Mouse (Mus musculus): ENCODE measurements around the gene Pced1a. TPM values are rescaled to one million over a fixed set of nuclear protein-coding genes. Genes with fewer than 3 reads are reported as not detected.
A peak's percentile ranks its signal among the peaks of the same experiment; 100 is the strongest.

The Pced1a gene
- polyA plus RNA-seq, 1 experiment from 2014 or later: 11.8 TPM

GRCm38 (mm10) chr2:130432157-130432556, 7.7 kb upstream of the Pced1a start:
- H3K4me2 ChIP-seq (replicated peaks): no peak overlapping the region
- H3K36me3 ChIP-seq: peaks cover 11% of the 10 kb centered on the region; the same call in 1 of the 2 replicates
- H3K9me3 ChIP-seq: no peaks in the 10 kb centered on the region
- no peak overlapping the region for H3K27ac ChIP-seq
- H3K9ac ChIP-seq: no peak overlapping the region
- no peaks in the 10 kb centered on the region for H3K27me3 ChIP-seq (replicated peaks)
- no peaks in the 10 kb centered on the region for H3K4me1 ChIP-seq
- no peak for ATAC-seq (ENCODE audit: low FRiP score, low read depth)
- H3K4me3 ChIP-seq: no peak overlapping the region
- 86% methylated on average over 3 of the region's 3 CpGs for WGBS

DNA sequence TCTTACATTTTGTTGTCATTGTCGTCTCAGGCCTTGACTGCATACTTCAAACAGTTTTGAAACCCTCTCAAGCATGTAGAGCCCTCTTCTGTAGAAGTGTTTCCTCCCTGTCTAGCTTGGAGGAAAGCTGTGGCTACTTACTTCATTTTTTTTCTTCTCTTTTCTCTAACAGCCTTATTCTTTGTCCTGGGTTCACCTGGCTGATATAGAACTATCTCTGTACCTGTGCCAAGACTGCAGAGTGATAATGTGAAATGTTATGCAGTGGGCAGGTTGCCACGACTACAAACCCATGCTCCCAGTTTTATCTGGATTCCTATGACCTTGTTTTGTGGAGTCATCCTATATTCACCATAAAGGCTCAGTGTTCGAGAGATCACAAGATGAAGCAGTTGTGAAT, 6.0 kb upstream of the Pced1a start:
- peaks cover 11% of the 10 kb centered on the region; the same call in 1 of the 2 replicates for H3K36me3 ChIP-seq
- no peak overlapping the region for H3K27ac ChIP-seq
- H3K4me3 ChIP-seq: no peak overlapping the region
- no peaks in the 10 kb centered on the region for H3K27me3 ChIP-seq (replicated peaks)
- peaks cover under 1% of the 10 kb centered on the region for H3K4me1 ChIP-seq
- H3K4me2 ChIP-seq (replicated peaks): no peak overlapping the region
- no peak for ATAC-seq (ENCODE audit: low FRiP score, low read depth)
- no peaks in the 10 kb centered on the region for H3K9me3 ChIP-seq
- WGBS: 90% methylated on average over 3 of the region's 3 CpGs
- no peak overlapping the region for H3K9ac ChIP-seq

DNA sequence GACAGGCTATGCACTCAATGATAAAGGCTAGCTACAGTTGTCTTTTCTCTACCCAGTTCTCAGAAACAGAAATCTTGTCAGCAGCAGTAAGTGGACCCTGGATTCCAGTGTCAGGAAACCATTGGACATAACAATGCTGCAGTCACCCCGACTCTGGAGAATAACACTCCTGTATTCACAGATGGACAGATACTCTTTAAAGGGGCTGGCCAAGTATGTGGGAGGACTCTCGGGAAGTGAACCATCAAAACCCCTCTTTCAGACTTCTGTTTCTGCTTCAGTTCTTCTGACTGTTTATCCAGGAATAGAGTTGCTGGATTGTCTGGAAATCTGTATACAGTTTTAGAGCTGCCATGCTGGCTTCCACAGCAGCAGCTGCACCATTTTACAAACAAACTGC, 5.3 kb upstream of the Pced1a start:
- H3K9me3 ChIP-seq: no peaks in the 10 kb centered on the region
- no peak overlapping the region for H3K27ac ChIP-seq
- ATAC-seq (ENCODE audit: low FRiP score, low read depth): no peak
- H3K27me3 ChIP-seq (replicated peaks): no peaks in the 10 kb centered on the region
- WGBS: 77% methylated on average over 2 of the region's 2 CpGs
- peaks cover 7% of the 10 kb centered on the region for H3K4me1 ChIP-seq
- H3K4me2 ChIP-seq (replicated peaks): no peak overlapping the region
- H3K9ac ChIP-seq: no peak overlapping the region
- H3K4me3 ChIP-seq: no peak overlapping the region
- H3K36me3 ChIP-seq: peaks cover 11% of the 10 kb centered on the region; the same call in 1 of the 2 replicates

DNA sequence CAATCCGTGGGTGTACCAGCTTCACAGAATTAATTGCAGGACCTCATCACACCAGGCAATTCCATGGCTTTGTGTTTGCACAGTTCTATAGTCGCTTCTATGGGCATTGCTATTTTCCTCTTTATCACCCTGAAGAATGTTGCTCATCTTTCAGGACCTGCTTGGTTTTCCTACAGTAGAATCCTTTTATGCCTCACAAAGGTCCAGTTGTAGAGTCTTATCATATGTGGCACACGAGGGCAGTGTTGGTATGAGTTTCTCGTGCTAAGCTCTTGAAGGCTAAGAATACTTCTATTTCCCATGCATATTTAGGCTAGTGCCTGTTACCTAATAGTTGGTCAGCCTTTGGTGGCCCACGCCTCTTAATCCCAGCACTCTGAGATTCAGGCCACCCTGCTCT, 611 bp upstream of the Pced1a start:
- H3K9ac ChIP-seq: peak overlapping the region; percentile 77
- H3K27me3 ChIP-seq (replicated peaks): no peaks in the 10 kb centered on the region
- H3K9me3 ChIP-seq: no peaks in the 10 kb centered on the region
- peaks cover 22% of the 10 kb centered on the region for H3K4me1 ChIP-seq
- H3K27ac ChIP-seq: no peak overlapping the region
- no peaks in the 10 kb centered on the region for H3K36me3 ChIP-seq
- H3K4me2 ChIP-seq (replicated peaks): peak overlapping the region; percentile 72
- WGBS: 53% methylated on average over 5 of the region's 5 CpGs
- no peak for ATAC-seq (ENCODE audit: low FRiP score, low read depth)
- H3K4me3 ChIP-seq: peak overlapping the region; percentile 76

GRCm38 (mm10) chr2:130423397-130424125, 940 bp downstream of the Pced1a start:
- H3K4me1 ChIP-seq: peaks cover 22% of the 10 kb centered on the region

DNA sequence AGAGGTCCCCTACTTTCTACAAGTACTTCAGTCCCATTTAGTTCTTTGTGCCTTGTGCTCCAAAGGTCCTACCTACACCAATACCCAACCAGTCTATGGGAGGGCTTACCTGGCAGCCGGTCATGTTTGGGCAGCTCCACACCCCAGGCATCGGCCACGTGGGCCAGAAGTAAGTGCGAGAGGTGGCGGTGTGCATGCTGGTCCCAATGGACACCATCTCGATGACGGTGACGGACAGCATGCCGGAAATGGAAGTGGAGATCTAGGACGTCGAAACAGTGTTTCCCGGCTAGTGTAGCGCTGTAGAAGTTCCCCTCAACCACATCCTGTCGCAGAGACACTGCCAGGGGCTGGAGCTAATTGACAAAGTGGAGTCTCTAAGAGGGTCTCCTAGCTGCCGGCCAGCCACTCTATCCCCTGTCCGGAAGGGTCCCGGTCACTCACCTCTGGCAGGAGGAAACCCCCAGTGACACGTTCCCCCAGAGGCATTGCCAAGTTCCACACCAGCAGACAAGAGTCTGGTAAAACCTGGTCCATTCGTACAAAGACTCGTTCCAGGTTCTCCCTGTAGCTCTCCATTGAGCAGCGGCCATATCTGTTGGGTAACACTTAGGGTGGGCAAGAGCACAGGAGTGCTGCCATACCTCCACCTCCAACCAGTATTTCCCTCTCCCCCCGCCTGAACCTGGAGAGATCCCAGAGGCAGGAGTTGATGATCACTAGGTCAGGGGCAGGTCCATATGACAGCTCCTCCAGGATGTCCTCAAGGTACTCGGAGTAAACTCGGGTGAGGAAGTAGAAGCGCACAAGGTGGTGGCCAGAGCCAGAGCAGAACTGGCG, 2.5 kb downstream of the Pced1a start:
- no peak overlapping the region for H3K4me2 ChIP-seq (replicated peaks)
- no peak overlapping the region for H3K4me3 ChIP-seq
- 96% methylated on average over 26 of the region's 26 CpGs for WGBS
- H3K4me1 ChIP-seq: peaks cover 22% of the 10 kb centered on the region
- H3K27ac ChIP-seq: no peak overlapping the region
- H3K27me3 ChIP-seq (replicated peaks): no peaks in the 10 kb centered on the region
- H3K9ac ChIP-seq: no peak overlapping the region
- H3K9me3 ChIP-seq: no peaks in the 10 kb centered on the region
- no peak for ATAC-seq (ENCODE audit: low FRiP score, low read depth)
- H3K36me3 ChIP-seq: peaks cover 9% of the 10 kb centered on the region; the same call in 1 of the 2 replicates

More at GRCm38 (mm10) chr2:130423397-130424125, 940 bp downstream of the Pced1a start:
- Histone ChIP-seq H3K27ac (peak overlapping the region; percentile 70; the same call in 1 of the 2 replicates), H3K27me3 (replicated peaks) (no peaks in the 10 kb centered on the region), H3K9ac (peak overlapping the region; percentile 67), H3K4me3 (peak overlapping the region; percentile 76), H3K36me3 (peaks cover 6% of the 10 kb centered on the region; the same call in 1 of the 2 replicates), H3K4me2 (replicated peaks) (peak overlapping the region; percentile 72), H3K9me3 (no peaks in the 10 kb centered on the region)
- peak; percentile 80 for ATAC-seq (ENCODE audit: low FRiP score, low read depth)
- 17% methylated on average over 49 of the region's 49 CpGs for WGBS

DNA sequence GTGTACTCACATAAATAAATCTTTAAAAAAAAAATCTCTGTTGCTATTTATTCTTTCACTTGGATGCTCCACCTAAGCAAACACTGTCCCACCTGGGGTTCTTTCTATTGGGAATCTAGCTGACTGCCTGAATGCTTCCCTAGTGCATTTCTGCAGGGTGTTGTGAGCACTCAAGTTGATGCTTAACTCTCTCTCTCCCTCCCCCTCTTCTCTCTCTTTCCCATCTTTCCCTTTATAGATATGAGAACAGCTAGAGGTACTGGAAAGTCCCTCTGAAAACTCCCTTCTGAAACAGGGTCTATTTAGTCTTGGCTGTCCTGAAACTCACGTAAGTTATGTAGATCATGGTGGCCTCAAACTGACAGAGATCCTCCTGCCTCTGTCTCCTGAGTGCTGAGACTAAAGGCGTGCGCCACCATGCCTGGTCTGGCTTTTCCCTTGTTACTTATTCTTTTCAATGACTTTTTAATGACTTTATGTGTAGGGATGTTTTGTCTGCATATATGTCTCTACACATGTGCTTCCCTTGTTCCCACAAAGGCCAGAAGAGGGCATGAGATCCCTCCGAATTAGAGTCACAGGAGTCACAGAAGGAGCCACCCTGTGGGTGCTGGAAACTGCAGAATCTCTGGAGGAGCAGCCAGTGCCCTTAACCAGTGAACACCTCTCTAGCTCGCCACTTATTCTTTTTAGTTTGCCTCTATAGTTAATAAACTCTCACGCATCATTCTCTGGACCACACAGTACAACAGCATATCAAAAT, 10.2 kb downstream of the Pced1a start:
- Histone ChIP-seq H3K36me3 (peaks cover 9% of the 10 kb centered on the region; the same call in 1 of the 2 replicates), H3K9me3 (no peaks in the 10 kb centered on the region), H3K9ac (no peak overlapping the region), H3K27ac (no peak overlapping the region), H3K4me1 (peaks cover 6% of the 10 kb centered on the region; the same call in 1 of the 2 replicates), H3K4me2 (replicated peaks) (no peak overlapping the region), H3K4me3 (no peak overlapping the region), H3K27me3 (replicated peaks) (no peaks in the 10 kb centered on the region)
- ATAC-seq (ENCODE audit: low FRiP score, low read depth): no peak
- 79% methylated on average over 6 of the region's 6 CpGs for WGBS

GRCm38 (mm10) chr2:130412775-130413174, 11.7 kb downstream of the Pced1a start:
- Histone ChIP-seq H3K9ac (no peak overlapping the region), H3K4me3 (no peak overlapping the region), H3K36me3 (no peaks in the 10 kb centered on the region), H3K9me3 (no peaks in the 10 kb centered on the region), H3K4me2 (replicated peaks) (no peak overlapping the region), H3K4me1 (peaks cover 6% of the 10 kb centered on the region; the same call in 1 of the 2 replicates), H3K27ac (no peak overlapping the region), H3K27me3 (replicated peaks) (no peaks in the 10 kb centered on the region)
- 84% methylated on average over 3 of the region's 3 CpGs for WGBS
- ATAC-seq (ENCODE audit: low FRiP score, low read depth): no peak

- no peak overlapping the region for H3K4me2 ChIP-seq (replicated peaks)
- no peaks in the 10 kb centered on the region for H3K27me3 ChIP-seq (replicated peaks)
- H3K9me3 ChIP-seq: no peaks in the 10 kb centered on the region
- no peak overlapping the region for H3K9ac ChIP-seq
- ATAC-seq (ENCODE audit: low FRiP score, low read depth): peak; percentile 87
- no peaks in the 10 kb centered on the region for H3K36me3 ChIP-seq
- no peak overlapping the region for H3K4me3 ChIP-seq
- H3K4me1 ChIP-seq: peaks cover 6% of the 10 kb centered on the region; the same call in 1 of the 2 replicates
- WGBS: 39% methylated on average over 16 of the region's 16 CpGs
- no peak overlapping the region for H3K27ac ChIP-seq
These were observed 12.7 kb downstream of the Pced1a start for GRCm38 (mm10) chr2:130411558-130412495.

DNA sequence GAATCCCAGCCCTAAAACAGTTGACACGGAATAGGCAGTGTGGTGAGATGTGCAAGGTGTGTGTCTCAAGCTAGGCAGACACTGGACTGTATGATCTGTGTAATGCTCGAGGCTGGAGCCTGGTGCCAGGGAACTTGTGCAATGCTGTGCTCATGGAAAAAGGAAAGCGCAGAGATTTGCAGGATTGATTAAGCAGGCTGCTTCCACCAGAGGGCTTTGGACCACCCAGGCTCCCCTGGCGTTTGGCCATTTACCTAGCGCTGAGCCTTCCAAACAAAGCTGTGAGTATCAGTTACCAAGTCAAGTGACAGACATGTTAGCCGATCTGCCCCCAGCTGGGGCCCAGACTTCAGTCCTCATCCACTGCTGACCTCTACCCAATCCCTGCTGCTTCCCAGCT, 16.3 kb downstream of the Pced1a start:
- WGBS: 28% methylated on average over 6 of the region's 6 CpGs
- H3K9me3 ChIP-seq: no peaks in the 10 kb centered on the region
- no peak for ATAC-seq (ENCODE audit: low FRiP score, low read depth)

DNA sequence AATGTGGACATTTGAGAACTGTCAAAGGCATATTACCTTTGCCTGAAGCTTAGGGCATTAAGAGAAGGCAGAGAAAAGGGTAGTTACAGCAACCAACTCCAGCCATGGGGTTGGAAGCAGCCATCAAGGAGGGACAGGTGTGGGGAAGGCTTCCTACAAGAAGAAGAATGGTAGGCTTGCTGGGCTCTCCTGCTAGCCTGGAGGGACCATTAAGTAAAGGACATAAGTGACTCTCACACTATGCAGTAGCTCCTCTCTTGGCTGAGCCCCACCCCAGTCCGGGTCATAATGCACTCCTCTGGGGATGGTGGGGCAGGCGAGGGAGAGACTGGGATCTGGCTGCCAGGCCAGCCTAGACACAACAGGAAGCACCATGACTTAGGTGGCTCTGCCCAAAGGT, 18.3 kb downstream of the Pced1a start, which contains the start of gene Tmem239:
Tmem239 (plus strand) TSS at position 301 of the 400 bp plus-strand sequence.
- Histone ChIP-seq H3K9me3 (no peaks in the 10 kb centered on the region), H3K4me2 (replicated peaks) (no peak within 1 kb of the TSS), H3K9ac (no peak within 1 kb of the TSS), H3K4me3 (no peak within 1 kb of the TSS), H3K27me3 (replicated peaks) (no peaks in the 10 kb centered on the region), H3K27ac (no peak within 1 kb of the TSS), H3K4me1 (no peaks in the 10 kb centered on the region), H3K36me3 (no peaks in the 10 kb centered on the region)
- 83% methylated on average over 2 of the region's 2 CpGs for WGBS
- no peak for ATAC-seq (ENCODE audit: low FRiP score, low read depth)

More for the DNA sequence above, 16.3 kb downstream of the Pced1a start:
- Histone ChIP-seq H3K4me1 (peaks cover 6% of the 10 kb centered on the region; the same call in 1 of the 2 replicates), H3K27ac (no peak overlapping the region), H3K27me3 (replicated peaks) (no peaks in the 10 kb centered on the region), H3K9ac (0 out of 2 replicates have a peak overlapping the region, but pooled peaks have one; percentile 10), H3K36me3 (no peaks in the 10 kb centered on the region), H3K4me2 (replicated peaks) (no peak overlapping the region), H3K4me3 (no peak overlapping the region)
